Mouse (Mus musculus): ENCODE results near the gene Gmfg. TPM values are rescaled to one million over a fixed set of nuclear protein-coding genes. Genes with fewer than 3 reads are reported as not detected.

Gmfg gene
- polyA plus RNA-seq, 1 experiment, result 41.3 TPM

DNA sequence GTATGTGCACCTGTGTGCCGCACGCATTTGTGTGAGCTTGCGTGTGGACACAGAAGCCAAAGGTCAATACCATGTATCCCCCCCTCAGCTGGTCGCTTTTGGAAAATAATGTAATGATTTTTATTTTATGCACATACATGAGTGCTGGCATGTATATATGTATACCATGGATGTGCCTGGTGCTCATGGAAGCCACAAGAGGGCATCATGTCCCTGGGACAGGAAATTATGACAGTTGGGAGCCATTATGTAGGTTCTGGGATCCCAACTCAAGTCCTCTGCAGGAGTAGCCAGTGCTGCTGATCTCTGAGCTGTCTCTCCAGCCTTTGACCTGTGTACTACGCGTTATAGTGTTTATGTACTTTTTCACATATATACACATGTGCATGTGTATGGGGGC, 38.9 kb downstream of the Gmfg start:
- TF ChIP-seq FLI1 (IDR thresholded peaks at IDR 0.05; ENCODE audit: low read length) (no peak), GATA1 (IDR thresholded peaks at IDR 0.05; ENCODE audit: borderline replicate concordance, low read length) (no peak)
- H3K36me3 ChIP-seq (replicated peaks; ENCODE audit: low read length), result no peaks in the 10 kb centered on the region
- peaks cover 10% of the 10 kb centered on the region for H3K27me3 ChIP-seq (replicated peaks)
- H3K4me1 ChIP-seq, result peaks cover 26% of the 10 kb centered on the region
- no peaks in the 10 kb centered on the region for H3K9me3 ChIP-seq
- H3K4me3 ChIP-seq (replicated peaks), result no peak overlapping the region

DNA sequence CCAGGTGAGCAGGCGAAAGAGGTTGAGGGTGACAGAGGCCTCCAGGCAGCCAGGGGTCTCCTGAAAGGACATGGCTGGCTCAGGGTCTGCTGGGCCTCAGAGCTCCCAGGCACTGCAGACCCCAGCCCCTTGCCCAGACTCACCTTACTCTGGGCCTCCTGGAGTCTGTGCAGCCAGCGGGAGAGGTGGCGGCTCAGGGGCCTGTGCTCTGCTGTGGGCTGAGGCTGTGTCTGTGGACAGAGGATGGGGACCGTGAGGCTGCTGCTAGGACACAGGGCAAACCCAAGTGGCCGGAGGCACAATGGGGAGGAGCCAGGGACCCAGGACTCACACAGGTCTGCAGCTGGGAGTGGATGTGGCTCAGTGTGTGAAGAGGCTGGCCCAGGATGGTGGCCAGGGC, 40.1 kb downstream of the Gmfg start:
- H3K4me3 ChIP-seq (replicated peaks), result no peak overlapping the region
- H3K9me3 ChIP-seq, result no peaks in the 10 kb centered on the region
- TF ChIP-seq GATA1 (IDR thresholded peaks at IDR 0.05; ENCODE audit: borderline replicate concordance, low read length) (no peak), FLI1 (IDR thresholded peaks at IDR 0.05; ENCODE audit: low read length) (no peak)
- H3K4me1 ChIP-seq, result peaks cover 19% of the 10 kb centered on the region
- H3K36me3 ChIP-seq (replicated peaks; ENCODE audit: low read length), result no peaks in the 10 kb centered on the region
- peaks cover 12% of the 10 kb centered on the region for H3K27me3 ChIP-seq (replicated peaks)

DNA sequence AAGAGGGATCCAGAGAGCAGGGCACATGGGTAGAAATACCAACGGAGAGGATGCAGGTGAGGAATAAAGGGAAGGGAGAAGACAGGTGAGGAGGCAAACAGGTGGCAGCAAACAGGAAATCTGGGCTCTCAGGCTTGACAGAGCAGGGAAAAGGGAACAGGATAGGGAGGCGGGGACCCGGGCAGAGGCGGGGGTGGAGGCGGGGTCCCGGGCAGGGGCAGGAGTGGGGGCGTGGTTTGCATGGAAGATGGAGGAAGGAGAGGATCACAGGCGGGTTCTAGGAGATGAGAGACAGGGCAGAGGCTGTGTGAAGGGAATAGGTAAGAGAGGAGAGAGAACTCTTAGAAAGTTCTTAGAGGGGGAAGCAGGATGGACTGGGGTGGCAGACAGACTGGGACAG, 41.6 kb downstream of the Gmfg start:
- TF ChIP-seq FLI1 (IDR thresholded peaks at IDR 0.05; ENCODE audit: low read length), result no peak
- no peak for TF ChIP-seq GATA1 (IDR thresholded peaks at IDR 0.05; ENCODE audit: borderline replicate concordance, low read length)
- H3K27me3 ChIP-seq (replicated peaks), result peaks cover 12% of the 10 kb centered on the region
- H3K36me3 ChIP-seq (replicated peaks; ENCODE audit: low read length), result no peaks in the 10 kb centered on the region
- H3K4me3 ChIP-seq (replicated peaks), result peak overlapping the region; percentile 23
- peaks cover 20% of the 10 kb centered on the region for H3K4me1 ChIP-seq
- no peaks in the 10 kb centered on the region for H3K9me3 ChIP-seq

DNA sequence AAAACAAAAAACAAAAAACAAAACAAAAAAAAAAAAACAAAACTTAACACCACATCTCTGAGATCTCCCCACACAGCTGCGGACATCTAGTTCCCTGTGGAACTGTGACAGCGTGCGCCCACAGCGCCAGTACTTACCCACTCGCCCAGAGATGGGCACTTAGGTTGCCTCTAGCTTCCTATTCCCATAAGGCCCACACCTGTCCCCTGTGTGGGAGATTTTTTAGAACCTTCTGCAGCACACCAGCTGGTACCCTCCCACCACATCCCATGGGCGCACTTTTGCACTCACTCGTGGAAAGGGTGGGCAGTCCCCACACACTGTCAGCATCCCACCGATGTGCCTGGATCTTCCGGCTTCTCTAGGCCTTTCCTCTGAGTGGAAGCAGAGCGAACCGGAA, 45.6 kb downstream of the Gmfg start:
- Histone ChIP-seq H3K9me3 (no peaks in the 10 kb centered on the region), H3K4me3 (replicated peaks) (no peak overlapping the region), H3K36me3 (replicated peaks; ENCODE audit: low read length) (no peaks in the 10 kb centered on the region), H3K27me3 (replicated peaks) (peaks cover 16% of the 10 kb centered on the region), H3K4me1 (peaks cover 52% of the 10 kb centered on the region)
- TF ChIP-seq GATA1 (IDR thresholded peaks at IDR 0.05; ENCODE audit: borderline replicate concordance, low read length), result no peak
- TF ChIP-seq FLI1 (IDR thresholded peaks at IDR 0.05; ENCODE audit: low read length), result no peak

DNA sequence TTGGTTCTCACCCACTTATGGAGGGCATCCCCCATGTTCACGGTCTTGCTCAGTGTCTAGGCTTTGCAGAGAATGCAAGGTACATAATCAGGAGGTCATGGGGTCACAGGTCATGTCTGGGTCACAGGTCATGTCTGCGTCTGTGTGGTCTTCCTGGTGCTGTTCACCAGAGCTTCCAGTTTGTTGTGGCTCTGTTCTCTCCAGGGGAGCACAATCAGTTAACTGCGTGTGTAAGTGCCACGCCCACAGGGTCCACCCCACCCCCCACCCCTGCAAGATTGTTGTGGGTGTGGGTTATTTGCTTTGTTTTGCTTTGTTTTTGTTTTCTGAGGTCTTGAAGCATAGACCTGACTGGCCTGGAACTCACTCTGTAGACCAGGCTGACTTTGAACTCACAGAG, 46.9 kb downstream of the Gmfg start:
- no peaks in the 10 kb centered on the region for H3K36me3 ChIP-seq (replicated peaks; ENCODE audit: low read length)

DNA sequence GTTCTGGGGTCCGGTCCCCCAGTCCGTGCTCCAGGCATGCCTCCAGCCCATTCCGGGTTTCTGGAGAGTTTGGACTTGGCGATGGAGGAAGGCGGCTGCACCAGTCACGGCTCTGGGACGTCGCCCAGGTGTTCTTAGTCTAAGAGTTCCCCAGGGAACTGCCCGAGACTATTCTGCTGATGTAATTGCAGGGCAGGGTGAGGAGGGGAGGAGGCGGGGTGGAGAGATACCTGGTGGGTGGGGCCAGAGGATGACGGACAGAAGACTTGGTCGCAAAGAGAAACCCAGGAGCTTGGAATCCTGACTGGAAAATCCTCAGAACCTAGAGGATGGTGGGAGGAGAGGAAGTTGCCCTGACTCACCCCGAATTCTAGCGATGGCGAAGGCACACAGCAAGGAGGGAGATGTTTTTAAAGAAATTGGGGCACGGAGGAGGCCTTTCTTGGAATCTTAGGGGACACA, 50.8 kb downstream of the Gmfg start:
- H3K4me3 ChIP-seq (replicated peaks), result peak overlapping the region; percentile 47
- H3K9me3 ChIP-seq, result peaks cover 6% of the 10 kb centered on the region
- peaks cover 48% of the 10 kb centered on the region for H3K4me1 ChIP-seq
- H3K27me3 ChIP-seq (replicated peaks), result peaks cover 10% of the 10 kb centered on the region
- no peaks in the 10 kb centered on the region for H3K36me3 ChIP-seq (replicated peaks; ENCODE audit: low read length)
- TF ChIP-seq GATA1 (IDR thresholded peaks at IDR 0.05; ENCODE audit: borderline replicate concordance, low read length), result no peak
- no peak for TF ChIP-seq FLI1 (IDR thresholded peaks at IDR 0.05; ENCODE audit: low read length)

More for the DNA sequence above, 46.9 kb downstream of the Gmfg start:
- Histone ChIP-seq H3K27me3 (replicated peaks) (peaks cover 14% of the 10 kb centered on the region), H3K4me3 (replicated peaks) (no peak overlapping the region), H3K4me1 (peaks cover 50% of the 10 kb centered on the region), H3K9me3 (no peaks in the 10 kb centered on the region)
- TF ChIP-seq FLI1 (IDR thresholded peaks at IDR 0.05; ENCODE audit: low read length) (no peak), GATA1 (IDR thresholded peaks at IDR 0.05; ENCODE audit: borderline replicate concordance, low read length) (no peak)

DNA sequence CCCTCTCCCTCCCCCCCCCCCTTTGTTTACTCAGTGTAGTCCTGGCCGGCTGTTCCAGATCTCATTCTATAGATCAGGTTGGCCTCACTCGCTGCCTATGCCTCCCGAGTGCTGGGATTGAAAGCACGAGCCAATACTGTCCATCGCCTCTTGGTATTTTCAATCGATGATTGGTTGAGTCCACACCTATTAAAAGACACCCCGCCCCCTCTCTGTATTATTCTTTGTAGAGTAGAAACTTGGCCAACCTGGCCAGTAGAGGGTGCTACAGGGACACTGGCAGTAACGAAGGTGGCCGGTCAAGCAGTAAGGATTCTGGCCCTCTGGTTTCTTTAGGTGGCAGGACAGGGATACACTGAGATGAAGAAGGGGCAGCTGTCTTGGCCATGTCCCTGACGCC, 53.2 kb downstream of the Gmfg start:
- Histone ChIP-seq H3K4me3 (replicated peaks) (peak overlapping the region; percentile 53), H3K27me3 (replicated peaks) (peaks cover 12% of the 10 kb centered on the region), H3K4me1 (peaks cover 34% of the 10 kb centered on the region), H3K36me3 (replicated peaks; ENCODE audit: low read length) (no peaks in the 10 kb centered on the region), H3K9me3 (peaks cover 6% of the 10 kb centered on the region)
- TF ChIP-seq FLI1 (IDR thresholded peaks at IDR 0.05; ENCODE audit: low read length) (no peak), GATA1 (IDR thresholded peaks at IDR 0.05; ENCODE audit: borderline replicate concordance, low read length) (no peak)

DNA sequence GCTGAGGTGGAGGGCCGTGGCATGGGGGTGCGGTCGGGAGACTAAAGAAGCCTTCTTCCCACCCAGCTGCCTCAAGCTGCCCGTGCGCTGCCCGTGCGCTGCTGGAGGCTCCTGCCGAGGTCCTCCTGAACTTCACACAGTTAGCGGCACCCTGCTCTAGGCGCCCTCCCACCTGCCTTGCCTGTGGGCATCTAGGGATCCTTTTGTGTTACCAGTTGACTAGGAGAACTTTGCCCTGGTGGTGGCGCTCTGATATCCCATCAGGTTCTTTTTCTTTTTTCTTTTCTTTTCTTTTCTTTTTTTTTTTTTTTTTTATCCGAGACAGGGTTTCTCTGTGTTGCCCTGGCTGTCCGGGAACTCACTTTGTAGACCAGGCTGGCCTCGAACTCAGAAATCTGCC, 53.7 kb downstream of the Gmfg start:
- TF ChIP-seq GATA1 (IDR thresholded peaks at IDR 0.05; ENCODE audit: borderline replicate concordance, low read length) (no peak), FLI1 (IDR thresholded peaks at IDR 0.05; ENCODE audit: low read length) (no peak)
- H3K4me1 ChIP-seq, result peaks cover 31% of the 10 kb centered on the region
- peaks cover 10% of the 10 kb centered on the region for H3K27me3 ChIP-seq (replicated peaks)
- H3K9me3 ChIP-seq, result peaks cover 6% of the 10 kb centered on the region
- no peak overlapping the region for H3K4me3 ChIP-seq (replicated peaks)
- H3K36me3 ChIP-seq (replicated peaks; ENCODE audit: low read length), result no peaks in the 10 kb centered on the region

DNA sequence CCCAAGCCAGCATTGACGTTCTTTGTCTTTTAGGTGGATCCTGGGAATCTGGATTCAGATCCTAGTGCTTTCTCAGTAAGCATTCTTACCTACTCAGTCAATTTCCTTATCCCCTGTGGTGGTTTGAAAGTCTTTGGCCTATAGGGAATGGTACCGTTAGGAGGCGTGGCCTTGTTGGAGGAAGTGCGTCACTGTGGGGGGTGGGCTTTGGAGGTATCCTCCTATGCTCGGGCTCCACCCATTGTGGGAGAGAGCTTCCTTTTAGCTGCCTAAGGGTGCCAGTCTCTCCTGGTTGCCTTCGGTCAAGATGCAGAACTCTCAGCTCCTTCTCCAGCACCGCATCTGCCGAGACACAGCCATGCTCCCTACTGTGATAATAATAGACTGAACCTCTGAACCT, 55.1 kb downstream of the Gmfg start:
- H3K4me1 ChIP-seq, result peaks cover 18% of the 10 kb centered on the region
- TF ChIP-seq FLI1 (IDR thresholded peaks at IDR 0.05; ENCODE audit: low read length) (no peak), GATA1 (IDR thresholded peaks at IDR 0.05; ENCODE audit: borderline replicate concordance, low read length) (no peak)
- peaks cover 10% of the 10 kb centered on the region for H3K9me3 ChIP-seq

DNA sequence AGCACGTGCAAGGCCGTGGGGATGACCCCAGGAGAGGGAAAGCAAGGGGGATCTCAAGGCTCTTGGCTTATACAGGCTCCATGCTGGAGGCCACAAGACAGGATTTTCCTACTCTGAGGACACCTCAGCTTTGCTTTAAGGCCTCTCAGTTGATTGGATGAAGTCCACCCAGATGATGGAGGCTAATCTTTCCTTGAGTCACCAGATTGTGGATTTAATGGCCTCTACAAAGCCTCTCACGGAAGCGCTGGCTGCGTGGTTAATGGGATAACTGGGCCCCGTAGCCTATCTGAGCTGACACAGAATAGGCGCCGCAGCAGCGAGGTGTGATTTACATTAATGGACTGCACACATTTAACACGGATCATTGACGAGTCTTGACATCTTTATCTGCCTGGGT, 58.2 kb downstream of the Gmfg start:
- H3K4me1 ChIP-seq, result peaks cover 5% of the 10 kb centered on the region
- H3K4me3 ChIP-seq (replicated peaks), result no peak overlapping the region
- H3K36me3 ChIP-seq (replicated peaks; ENCODE audit: low read length), result no peaks in the 10 kb centered on the region
- peaks cover 11% of the 10 kb centered on the region for H3K27me3 ChIP-seq (replicated peaks)
- TF ChIP-seq FLI1 (IDR thresholded peaks at IDR 0.05; ENCODE audit: low read length) (no peak), GATA1 (IDR thresholded peaks at IDR 0.05; ENCODE audit: borderline replicate concordance, low read length) (no peak)
- peaks cover 12% of the 10 kb centered on the region for H3K9me3 ChIP-seq

More for the DNA sequence above, 55.1 kb downstream of the Gmfg start:
- Histone ChIP-seq H3K36me3 (replicated peaks; ENCODE audit: low read length) (no peaks in the 10 kb centered on the region), H3K27me3 (replicated peaks) (peaks cover 14% of the 10 kb centered on the region), H3K4me3 (replicated peaks) (no peak overlapping the region)

Other genes starting within 250 kb of the Gmfg start
- 8.1 and 12.2 TPM in 2 replicates for gene Eid2, start 169.6 kb upstream of the Gmfg start, polyA plus RNA-seq (2012; ENCODE audit: insufficient read depth, low replicate concordance)
- gene Eid2b, start 159.7 kb upstream of the Gmfg start, polyA plus RNA-seq (2012; ENCODE audit: insufficient read depth, low replicate concordance), result 7.4 and 27.7 TPM in 2 replicates
- gene Selenov, start 146.3 kb upstream of the Gmfg start, polyA plus RNA-seq (2012; ENCODE audit: insufficient read depth, low replicate concordance), result not detected in 2 replicates
- 0.22 TPM in 1 of 2 replicates, not detected in the other for gene Dll3, start 135.2 kb upstream of the Gmfg start, polyA plus RNA-seq (2012; ENCODE audit: insufficient read depth, low replicate concordance)
- 153 and 165 TPM in 2 replicates for gene Timm50, start 125.4 kb upstream of the Gmfg start, polyA plus RNA-seq (2012; ENCODE audit: insufficient read depth, low replicate concordance)
- 73.6 and 93.3 TPM in 2 replicates for gene Supt5, start 98.7 kb upstream of the Gmfg start, polyA plus RNA-seq (2012; ENCODE audit: insufficient read depth, low replicate concordance)
- 495 and 2,789 TPM in 2 replicates for gene Rps16, start 86.8 kb upstream of the Gmfg start, polyA plus RNA-seq (2012; ENCODE audit: insufficient read depth, low replicate concordance)
- 13.5 and 26.9 TPM in 2 replicates for gene Plekhg2, start 64.8 kb upstream of the Gmfg start, polyA plus RNA-seq (2012; ENCODE audit: insufficient read depth, low replicate concordance)
- gene Zfp36, start 57.2 kb upstream of the Gmfg start, polyA plus RNA-seq (2012; ENCODE audit: insufficient read depth, low replicate concordance), result 159 and 225 TPM in 2 replicates
- 15.2 and 24.0 TPM in 2 replicates for gene Med29, start 44.7 kb upstream of the Gmfg start, polyA plus RNA-seq (2012; ENCODE audit: insufficient read depth, low replicate concordance)
- 38.6 and 78.0 TPM in 2 replicates for gene Paf1, start 44.5 kb upstream of the Gmfg start, polyA plus RNA-seq (2012; ENCODE audit: insufficient read depth, low replicate concordance)
- 3.4 and 4.0 TPM in 2 replicates for gene Lrfn1, start 14.5 kb downstream of the Gmfg start, polyA plus RNA-seq (2012; ENCODE audit: insufficient read depth, low replicate concordance)
- not detected in 2 replicates for gene Ifnl2, start 73.0 kb downstream of the Gmfg start, polyA plus RNA-seq (2012; ENCODE audit: insufficient read depth, low replicate concordance)
- not detected in 2 replicates for gene Ifnl3, start 85.4 kb downstream of the Gmfg start, polyA plus RNA-seq (2012; ENCODE audit: insufficient read depth, low replicate concordance)
- not detected in 2 replicates for gene Sycn, start 103.4 kb downstream of the Gmfg start, polyA plus RNA-seq (2012; ENCODE audit: insufficient read depth, low replicate concordance)
- gene Nccrp1, start 109.8 kb downstream of the Gmfg start, polyA plus RNA-seq (2012; ENCODE audit: insufficient read depth, low replicate concordance), result 0.28 TPM in 1 of 2 replicates, not detected in the other
- 125 and 217 TPM in 2 replicates for gene Samd4b, start 160.7 kb downstream of the Gmfg start, polyA plus RNA-seq (2012; ENCODE audit: insufficient read depth, low replicate concordance)
- gene Pak4, start 160.7 kb downstream of the Gmfg start, polyA plus RNA-seq (2012; ENCODE audit: insufficient read depth, low replicate concordance), result 17.3 and 20.8 TPM in 2 replicates
- not detected in 2 replicates for gene Acp7, start 193.9 kb downstream of the Gmfg start, polyA plus RNA-seq (2012; ENCODE audit: insufficient read depth, low replicate concordance)